Mouse (Mus musculus): Measurements from ENCODE around the gene Tubal3.
A peak's percentile ranks its signal among the peaks of the same experiment; 100 is the strongest.

Tubal3 gene

GRCm38 (mm10) chr13:3917571-3918311 lies at the start of gene Tubal3, which contains the start of gene Net1:
Gene Tubal3 (plus strand): TSS chr13:3918274.
Gene Net1 (minus strand): TSS chr13:3918220.
- no peaks in the 10 kb centered on the region for H3K36me3 ChIP-seq (ENCODE audit: control insufficient read depth, insufficient read depth, low read length, poor library complexity, severe bottlenecking)
- H3K27me3 ChIP-seq (ENCODE audit: control insufficient read depth, insufficient read depth, low read length, poor library complexity, severe bottlenecking) = no peaks in the 10 kb centered on the region; the same call in none of the 2 replicates
- peak; percentile 90 for DNase-seq (ENCODE audit: low read depth, low spot score)

GRCm38 (mm10) chr13:3869901-3870300 lies 48.2 kb upstream of the Tubal3 start:
- H3K36me3 ChIP-seq (ENCODE audit: control insufficient read depth, insufficient read depth, low read length, poor library complexity, severe bottlenecking) = no peaks in the 10 kb centered on the region
- H3K27me3 ChIP-seq (ENCODE audit: control insufficient read depth, insufficient read depth, low read length, poor library complexity, severe bottlenecking) = no peaks in the 10 kb centered on the region
- DNase-seq (ENCODE audit: low read depth, low spot score) = no peak

- Histone ChIP-seq H3K27me3 (ENCODE audit: control insufficient read depth, insufficient read depth, low read length, poor library complexity, severe bottlenecking) (no peaks in the 10 kb centered on the region), H3K36me3 (ENCODE audit: control insufficient read depth, insufficient read depth, low read length, poor library complexity, severe bottlenecking) (no peaks in the 10 kb centered on the region)
- no peak for DNase-seq (ENCODE audit: low read depth, low spot score)
Measured at GRCm38 (mm10) chr13:3872832-3873231, 45.2 kb upstream of the Tubal3 start.

- 0 out of 2 replicates have a peak, but pooled peaks cover under 1% of the 10 kb centered on the region for H3K36me3 ChIP-seq (ENCODE audit: control insufficient read depth, insufficient read depth, low read length, poor library complexity, severe bottlenecking)
- H3K27me3 ChIP-seq (ENCODE audit: control insufficient read depth, insufficient read depth, low read length, poor library complexity, severe bottlenecking) = no peaks in the 10 kb centered on the region
- DNase-seq (ENCODE audit: low read depth, low spot score) = no peak
Measured at GRCm38 (mm10) chr13:3876448-3876847, 41.6 kb upstream of the Tubal3 start.

- no peak for DNase-seq (ENCODE audit: low read depth, low spot score)
- Histone ChIP-seq H3K27me3 (ENCODE audit: control insufficient read depth, insufficient read depth, low read length, poor library complexity, severe bottlenecking) (no peaks in the 10 kb centered on the region), H3K36me3 (ENCODE audit: control insufficient read depth, insufficient read depth, low read length, poor library complexity, severe bottlenecking) (0 out of 2 replicates have a peak, but pooled peaks cover 2% of the 10 kb centered on the region)
Measured at GRCm38 (mm10) chr13:3877185-3877584, 40.9 kb upstream of the Tubal3 start.

GRCm38 (mm10) chr13:3877679-3878220 lies 40.3 kb upstream of the Tubal3 start:
- 0 out of 2 replicates have a peak, but pooled peaks cover 2% of the 10 kb centered on the region for H3K36me3 ChIP-seq (ENCODE audit: control insufficient read depth, insufficient read depth, low read length, poor library complexity, severe bottlenecking)
- no peaks in the 10 kb centered on the region for H3K27me3 ChIP-seq (ENCODE audit: control insufficient read depth, insufficient read depth, low read length, poor library complexity, severe bottlenecking)
- no peak for DNase-seq (ENCODE audit: low read depth, low spot score)

GRCm38 (mm10) chr13:3886663-3887062 lies 31.4 kb upstream of the Tubal3 start:
- Histone ChIP-seq H3K27me3 (ENCODE audit: control insufficient read depth, insufficient read depth, low read length, poor library complexity, severe bottlenecking) (no peaks in the 10 kb centered on the region), H3K36me3 (ENCODE audit: control insufficient read depth, insufficient read depth, low read length, poor library complexity, severe bottlenecking) (peaks cover 10% of the 10 kb centered on the region)
- no peak for DNase-seq (ENCODE audit: low read depth, low spot score)

GRCm38 (mm10) chr13:3889111-3889510 lies 29.0 kb upstream of the Tubal3 start:
- H3K27me3 ChIP-seq (ENCODE audit: control insufficient read depth, insufficient read depth, low read length, poor library complexity, severe bottlenecking) = no peaks in the 10 kb centered on the region
- H3K36me3 ChIP-seq (ENCODE audit: control insufficient read depth, insufficient read depth, low read length, poor library complexity, severe bottlenecking) = peaks cover 6% of the 10 kb centered on the region
- DNase-seq (ENCODE audit: low read depth, low spot score) = no peak

- peak; percentile 52 for DNase-seq (ENCODE audit: low read depth, low spot score)
- Histone ChIP-seq H3K27me3 (ENCODE audit: control insufficient read depth, insufficient read depth, low read length, poor library complexity, severe bottlenecking) (no peaks in the 10 kb centered on the region), H3K36me3 (ENCODE audit: control insufficient read depth, insufficient read depth, low read length, poor library complexity, severe bottlenecking) (peaks cover 5% of the 10 kb centered on the region; the same call in 1 of the 2 replicates)
Measured at GRCm38 (mm10) chr13:3890061-3890460, 28.0 kb upstream of the Tubal3 start.

- DNase-seq (ENCODE audit: low read depth, low spot score) = no peak
- Histone ChIP-seq H3K27me3 (ENCODE audit: control insufficient read depth, insufficient read depth, low read length, poor library complexity, severe bottlenecking) (no peaks in the 10 kb centered on the region), H3K36me3 (ENCODE audit: control insufficient read depth, insufficient read depth, low read length, poor library complexity, severe bottlenecking) (peaks cover 3% of the 10 kb centered on the region; the same call in 1 of the 2 replicates)
Measured at GRCm38 (mm10) chr13:3891479-3892087, 26.5 kb upstream of the Tubal3 start.

- Histone ChIP-seq H3K27me3 (ENCODE audit: control insufficient read depth, insufficient read depth, low read length, poor library complexity, severe bottlenecking) (no peaks in the 10 kb centered on the region), H3K36me3 (ENCODE audit: control insufficient read depth, insufficient read depth, low read length, poor library complexity, severe bottlenecking) (no peaks in the 10 kb centered on the region)
- no peak for DNase-seq (ENCODE audit: low read depth, low spot score)
Measured at GRCm38 (mm10) chr13:3892601-3893000, 25.5 kb upstream of the Tubal3 start.

- Histone ChIP-seq H3K36me3 (ENCODE audit: control insufficient read depth, insufficient read depth, low read length, poor library complexity, severe bottlenecking) (no peaks in the 10 kb centered on the region), H3K27me3 (ENCODE audit: control insufficient read depth, insufficient read depth, low read length, poor library complexity, severe bottlenecking) (no peaks in the 10 kb centered on the region)
- DNase-seq (ENCODE audit: low read depth, low spot score) = peak; percentile 90
Measured at GRCm38 (mm10) chr13:3893126-3893734, 24.8 kb upstream of the Tubal3 start.

- Histone ChIP-seq H3K36me3 (ENCODE audit: control insufficient read depth, insufficient read depth, low read length, poor library complexity, severe bottlenecking) (no peaks in the 10 kb centered on the region), H3K27me3 (ENCODE audit: control insufficient read depth, insufficient read depth, low read length, poor library complexity, severe bottlenecking) (no peaks in the 10 kb centered on the region)
- no peak for DNase-seq (ENCODE audit: low read depth, low spot score)
Measured at GRCm38 (mm10) chr13:3894549-3894948, 23.5 kb upstream of the Tubal3 start.

GRCm38 (mm10) chr13:3895397-3895980 lies 22.6 kb upstream of the Tubal3 start:
- H3K36me3 ChIP-seq (ENCODE audit: control insufficient read depth, insufficient read depth, low read length, poor library complexity, severe bottlenecking) = no peaks in the 10 kb centered on the region
- DNase-seq (ENCODE audit: low read depth, low spot score) = no peak
- H3K27me3 ChIP-seq (ENCODE audit: control insufficient read depth, insufficient read depth, low read length, poor library complexity, severe bottlenecking) = no peaks in the 10 kb centered on the region
